Mouse (Mus musculus): ENCODE results near the gene Tent4a.

GRCm38 (mm10) chr13:69481026-69481425, 53.4 kb downstream of the Tent4a start:
- TF ChIP-seq GATA1 (IDR thresholded peaks at IDR 0.05; ENCODE audit: borderline replicate concordance, low read length) (no peak), FLI1 (IDR thresholded peaks at IDR 0.05; ENCODE audit: low read length) (no peak)
